8 mouse cellular contexts compared by ENCODE assay signal in genomic region chr2:166454160-166454888, GRCm38 (mm10).
DNase-seq lines count a peak whose midpoint lies in the region; ATAC-seq and TF ChIP-seq lines count a peak whose summit lies in the region.
"Not testable (repeated sequence)": the region's sequence is repeated elsewhere in the genome, so short reads cannot be mapped to it uniquely, and the experiment has no call there.

No protein-coding gene starts in this region.

- peak; percentile 47 for ATAC-seq in cerebellum, adult (ENCODE audit: insufficient number of reproducible peaks, low FRiP score, low TSS enrichment)
- ATAC-seq in intestine, embryonic 14.5 days (replicated peaks; ENCODE audit: low FRiP score, low TSS enrichment, low read depth) = peak; percentile 16; the same call in 1 of the 2 replicates
- ATAC-seq in limb, embryonic 15.5 days (ENCODE audit: insufficient number of reproducible peaks, low FRiP score, low TSS enrichment, low read depth) = peak; percentile 75
- ATAC-seq in neural tube, embryonic 13.5 days (ENCODE audit: low read depth) = 0 out of 2 replicates have a peak, but pooled peaks have one; percentile 23
- ATAC-seq in stomach, postnatal 0 days (ENCODE audit: low FRiP score, low TSS enrichment) = not testable (repeated sequence)

- H3K4me2 ChIP-seq in intestine, embryonic 14.5 days (ENCODE audit: low read length); limb, embryonic 15.5 days; neural tube, embryonic 13.5 days; stomach, postnatal 0 days (replicated peaks; ENCODE audit: low read depth): not testable (repeated sequence)

- DNase-seq in cerebellum, postnatal 25 days = peak; percentile 20 to 23
- not testable (repeated sequence) for DNase-seq in forebrain, embryonic 10.5 days (ENCODE audit: extremely low spot score, low spot score); heart, embryonic 10.5 days (ENCODE audit: low spot score); intestine, embryonic 14.5 days (ENCODE audit: low spot score); stomach, postnatal 0 days (ENCODE audit: low spot score)

- H3K4me1 ChIP-seq in forebrain, embryonic 10.5 days = peaks cover 50% of the 10 kb centered on the region
- H3K4me1 ChIP-seq in heart, embryonic 10.5 days = peaks cover 39% of the 10 kb centered on the region
- not testable (repeated sequence) for H3K4me1 ChIP-seq in intestine, embryonic 14.5 days (replicated peaks; ENCODE audit: control insufficient read depth, insufficient read depth, low read length); stomach, postnatal 0 days (replicated peaks; ENCODE audit: control insufficient read depth, insufficient read depth)
- peaks cover 22% of the 10 kb centered on the region for H3K4me1 ChIP-seq in limb, embryonic 15.5 days
- H3K4me1 ChIP-seq in neural tube, embryonic 13.5 days (replicated peaks) = peaks cover 24% of the 10 kb centered on the region

- not testable (repeated sequence) for H3K27me3 ChIP-seq in forebrain, embryonic 10.5 days (ENCODE audit: poor library complexity, severe bottlenecking); heart, embryonic 10.5 days (ENCODE audit: insufficient read depth, poor library complexity, severe bottlenecking); intestine, embryonic 14.5 days (replicated peaks; ENCODE audit: control insufficient read depth, insufficient read depth, low read length); limb, embryonic 15.5 days; neural tube, embryonic 13.5 days; stomach, postnatal 0 days (ENCODE audit: control insufficient read depth, insufficient read depth, low read length)

- not testable (repeated sequence) for H3K9ac ChIP-seq in intestine, embryonic 14.5 days (ENCODE audit: low read length); limb, embryonic 15.5 days; neural tube, embryonic 13.5 days; stomach, postnatal 0 days (ENCODE audit: low read length)

- H3K27ac ChIP-seq in forebrain, embryonic 10.5 days = peak overlapping the region; percentile 60
- H3K27ac ChIP-seq in heart, embryonic 10.5 days = peak overlapping the region; percentile 53; the same call in 1 of the 2 replicates
- peak overlapping the region; percentile 65 for H3K27ac ChIP-seq in intestine, embryonic 14.5 days (ENCODE audit: low read depth)
- H3K27ac ChIP-seq in limb, embryonic 15.5 days = peak overlapping the region; percentile 67; the same call in 1 of the 2 replicates
- peak overlapping the region; percentile 50; the same call in 1 of the 2 replicates for H3K27ac ChIP-seq in neural tube, embryonic 13.5 days (replicated peaks)
- 0 out of 2 replicates have a peak overlapping the region, but pooled peaks have one; percentile 40 for H3K27ac ChIP-seq in stomach, postnatal 0 days (replicated peaks)

- not testable (repeated sequence) for TF ChIP-seq EP300 in stomach, postnatal 0 days (optimal IDR thresholded peaks at IDR 0.05)

- H3K4me3 ChIP-seq in forebrain, embryonic 10.5 days; heart, embryonic 10.5 days; intestine, embryonic 14.5 days (ENCODE audit: low read depth, low read length); limb, embryonic 15.5 days; neural tube, embryonic 13.5 days; stomach, postnatal 0 days (ENCODE audit: low read depth, low read length): not testable (repeated sequence)

- not testable (repeated sequence) for TF ChIP-seq CTCF in stomach, postnatal 0 days (IDR thresholded peaks at IDR 0.05; ENCODE audit: low read depth)

- WGBS in forebrain, embryonic 10.5 days = 64% methylated on average over 3 of the region's 7 CpGs
- WGBS in heart, embryonic 10.5 days = 77% methylated on average over 2 of the region's 7 CpGs
- WGBS in intestine, embryonic 14.5 days = 31% methylated on average over 2 of the region's 7 CpGs
- 66% methylated on average over 2 of the region's 7 CpGs for WGBS in limb, embryonic 15.5 days
- 58% methylated on average over 2 of the region's 7 CpGs for WGBS in neural tube, embryonic 13.5 days
- 26% methylated on average over 2 of the region's 7 CpGs for WGBS in stomach, postnatal 0 days

- H3K9me3 ChIP-seq in forebrain, embryonic 10.5 days; heart, embryonic 10.5 days; intestine, embryonic 14.5 days (ENCODE audit: control insufficient read depth, low read length); limb, embryonic 15.5 days; neural tube, embryonic 13.5 days; stomach, postnatal 0 days (ENCODE audit: control insufficient read depth, low read length): not testable (repeated sequence)

- not testable (repeated sequence) for H3K36me3 ChIP-seq in forebrain, embryonic 10.5 days (replicated peaks); heart, embryonic 10.5 days; intestine, embryonic 14.5 days (ENCODE audit: control insufficient read depth, insufficient read depth, low read length); limb, embryonic 15.5 days; neural tube, embryonic 13.5 days; stomach, postnatal 0 days (ENCODE audit: control insufficient read depth, insufficient read depth, low read length)
